Mouse (Mus musculus): ENCODE results near the gene Urad.

GRCm38 (mm10) chr5:147356260-147357055 lies 34.2 kb upstream of the Urad start:
- TF ChIP-seq POLR2A (IDR thresholded peaks at IDR 0.05; ENCODE audit: insufficient read depth, low read depth, low read length) = no peak
- TF ChIP-seq EP300 (IDR thresholded peaks at IDR 0.05; ENCODE audit: insufficient read depth, low read depth, low read length) = no peak
- TF ChIP-seq CTCF (IDR thresholded peaks at IDR 0.05) = no peak

All from heart, adult 2 months (tissue).